Mouse (Mus musculus) cortical plate, adult 2 months (tissue): ENCODE results near the gene Ppm1l.

Experiments used
- CTCF ChIP-seq: fragments of 200-500 bp; IDR thresholded peaks from 2 replicates; pipeline ENCODE4 v1.5.1; 2011; ENCODE audit warnings: mild to moderate bottlenecking, control low read depth, low read length; ENCODE audit not compliant: insufficient read depth; ENCODE audit errors: extremely low read depth
- POLR2A ChIP-seq: fragments of 200-500 bp; IDR thresholded peaks from 2 replicates; pipeline ENCODE4 v1.6.1; 2011; ENCODE audit warnings: mild to moderate bottlenecking, low read length, control low read depth; ENCODE audit not compliant: insufficient read depth; ENCODE audit errors: extremely low read depth

GRCm38 (mm10) chr3:69561686-69562085, 245.0 kb downstream of the Ppm1l start:
- TF ChIP-seq CTCF, result no peak
- TF ChIP-seq POLR2A, result no peak
